Mouse (Mus musculus) left cerebral cortex, adult 2 months (tissue): ENCODE results near the gene Set. TPM values are rescaled to one million over a fixed set of nuclear protein-coding genes. Genes with fewer than 3 reads are reported as not detected.

Source experiments
- DNase-seq, 2 experiments: peaks; one replicate each; pipeline ENCODE4 v3.0.0; 2021 to 2022; ENCODE audit warnings: low spot score in 2 of 2, mixed read lengths in 1 of 2; ENCODE audit errors: extremely low spot score in 1 of 2
- H3K27ac ChIP-seq: fragments of 200-600 bp; 2 replicates; pipeline ENCODE4 v1.8.1; 2022
- H3K4me3 ChIP-seq: fragments of 200-600 bp; 2 replicates; pipeline ENCODE4 v1.8.1; 2022
- CTCF ChIP-seq: fragments of 200-600 bp; IDR thresholded peaks from 2 replicates; pipeline ENCODE4 v1.8.1; 2022; ENCODE audit warnings: antibody characterized with exemption, mild to moderate bottlenecking, moderate library complexity
- intact Hi-C: fragments of 180-260 bp; cut with DNase I; formaldehyde crosslinking; loops from one replicate; pipeline ENCODE4 v1.15.1; 2025
- total RNA-seq, 2 experiments: library from RNA; stranded (reverse); gene quantifications; 2 replicates each; pipeline ENCODE4 v1.2.3; 2021

The Set gene
- total RNA-seq, 2 experiments from 2014 or later: 191 to 192 TPM

GRCm38 (mm10) chr2:30095882-30096527 lies 38.8 kb downstream of the Set start:
- Histone ChIP-seq H3K4me3 (no peak overlapping the region), H3K27ac (no peak overlapping the region)
- peak; percentile 64 for TF ChIP-seq CTCF
- DNase-seq: no peak
- intact Hi-C loops: loop anchor here (2.0 kb wide), 1 partner anchor 19 kb away; the partner anchor contains the start of gene Pkn3

GRCm38 (mm10) chr2:30100214-30100613 lies 43.0 kb downstream of the Set start:
- no peak overlapping the region for H3K4me3 ChIP-seq
- peak; percentile 12 for TF ChIP-seq CTCF
- H3K27ac ChIP-seq: no peak overlapping the region
- DNase-seq: no peak
- intact Hi-C loops: no loop called here

- Histone ChIP-seq H3K27ac (no peak overlapping the region), H3K4me3 (no peak overlapping the region)
- peak; percentile 67 for TF ChIP-seq CTCF
- intact Hi-C loops: no loop called here
- DNase-seq: no peak
Measured at GRCm38 (mm10) chr2:30106364-30106763, 49.2 kb downstream of the Set start.

GRCm38 (mm10) chr2:30107646-30108045 lies 50.5 kb downstream of the Set start:
- no peak overlapping the region for H3K4me3 ChIP-seq
- no peak for DNase-seq
- intact Hi-C loops: no loop called here
- TF ChIP-seq CTCF: no peak
- H3K27ac ChIP-seq: no peak overlapping the region

GRCm38 (mm10) chr2:30108260-30108659 lies 51.1 kb downstream of the Set start:
- intact Hi-C loops: no loop called here
- no peak for DNase-seq
- no peak overlapping the region for H3K4me3 ChIP-seq
- TF ChIP-seq CTCF: no peak
- H3K27ac ChIP-seq: no peak overlapping the region

- Histone ChIP-seq H3K27ac (no peak overlapping the region), H3K4me3 (no peak overlapping the region)
- no peak for TF ChIP-seq CTCF
- DNase-seq: no peak
- intact Hi-C loops: no loop called here
Measured at GRCm38 (mm10) chr2:30111500-30111899, 54.3 kb downstream of the Set start.

- intact Hi-C loops: no loop called here
- H3K27ac ChIP-seq: no peak overlapping the region
Measured at GRCm38 (mm10) chr2:30112564-30112963, 55.4 kb downstream of the Set start.

GRCm38 (mm10) chr2:30119641-30120051 lies 62.5 kb downstream of the Set start:
- intact Hi-C loops: loop anchor here (5.0 kb wide), 1 partner anchor 152 kb away; the partner anchor contains the start of gene Sptan1
- Histone ChIP-seq H3K27ac (peak overlapping the region; percentile 86), H3K4me3 (no peak overlapping the region)
- peak; percentile 69 to 72 for DNase-seq
- peak; percentile 2; the same call in 1 of the 2 replicates for TF ChIP-seq CTCF

More at GRCm38 (mm10) chr2:30112564-30112963, 55.4 kb downstream of the Set start:
- DNase-seq: no peak
- TF ChIP-seq CTCF: no peak
- no peak overlapping the region for H3K4me3 ChIP-seq

- Histone ChIP-seq H3K27ac (peak overlapping the region; percentile 86), H3K4me3 (no peak overlapping the region)
- intact Hi-C loops: loop anchor here (5.0 kb wide), 1 partner anchor 153 kb away; the partner anchor contains the start of gene Sptan1
- no peak for TF ChIP-seq CTCF
- DNase-seq: no peak
Measured at GRCm38 (mm10) chr2:30120269-30120668, 63.1 kb downstream of the Set start.

Other genes with a start within 250 kb of the Set start
- 10 to 100 TPM; 48.4 to 50.0 TPM for gene Urm1, start 237.3 kb upstream of the Set start, total RNA-seq
- gene Cercam, start 188.2 kb upstream of the Set start, total RNA-seq: 1 to 10 TPM; 5.9 to 8.6 TPM
- 100 to 1,000 TPM in 1 of 2 experiments, 10 to 100 TPM in 1; 97.9 to 101 TPM for gene Odf2, start 168.2 kb upstream of the Set start, total RNA-seq
- 10 to 100 TPM; 46.5 to 48.1 TPM for gene Gle1, start 122.0 kb upstream of the Set start, total RNA-seq
- 100 to 1,000 TPM; 878 to 928 TPM for gene Sptan1, start 91.8 kb upstream of the Set start, total RNA-seq
- gene Wdr34, start 8.5 kb upstream of the Set start, total RNA-seq: 10 to 100 TPM; 40.7 to 41.0 TPM
- 1 to 10 TPM; 2.9 to 3.6 TPM for gene Pkn3, start 20.3 kb downstream of the Set start, total RNA-seq
- 1 to 10 TPM; 5.4 to 7.0 TPM for gene Zdhhc12, start 36.3 kb downstream of the Set start, total RNA-seq
- 100 to 1,000 TPM; 163 to 171 TPM for gene Zer1, start 67.2 kb downstream of the Set start, total RNA-seq
- gene Tbc1d13, start 76.4 kb downstream of the Set start, total RNA-seq: 10 to 100 TPM; 49.6 to 53.3 TPM
- gene Endog, start 114.1 kb downstream of the Set start, total RNA-seq: 10 to 100 TPM; 20.9 to 21.4 TPM
- gene Spout1, start 121.1 kb downstream of the Set start, total RNA-seq: 10 to 100 TPM; 36.6 to 38.4 TPM
- 10 to 100 TPM; 14.3 to 15.2 TPM for gene Kyat1, start 148.5 kb downstream of the Set start, total RNA-seq
- gene Lrrc8a, start 180.3 kb downstream of the Set start, total RNA-seq: 10 to 100 TPM; 60.8 to 62.0 TPM
- 10 to 100 TPM; 11.3 to 15.1 TPM for gene Gm28035, start 183.2 kb downstream of the Set start, total RNA-seq
- gene Phyhd1, start 208.8 kb downstream of the Set start, total RNA-seq: 10 to 100 TPM; 21.7 to 27.3 TPM
- gene Gm28038, start 223.7 kb downstream of the Set start, total RNA-seq: not detected
- 10 to 100 TPM; 22.3 to 25.2 TPM for gene Dolk, start 229.0 kb downstream of the Set start, total RNA-seq
- gene Nup188, start 229.0 kb downstream of the Set start, total RNA-seq: 10 to 100 TPM; 21.8 to 23.5 TPM